Mouse (Mus musculus) ES-E14 (cell line): ENCODE results near the gene Smo.

ENCODE experiments used
- CHD2 ChIP-seq: IDR thresholded peaks from 2 replicates; pipeline ENCODE4 v1.6.1; 2014; ENCODE audit warnings: mild to moderate bottlenecking, low read depth, low read length, inconsistent platforms
- HCFC1 ChIP-seq: IDR thresholded peaks from 2 replicates; pipeline ENCODE4 v1.6.1; 2012; ENCODE audit warnings: low read length, inconsistent platforms, borderline replicate concordance; ENCODE audit not compliant: insufficient read depth
- ZNF384 ChIP-seq: IDR thresholded peaks from 2 replicates; pipeline ENCODE4 v1.6.1; 2012; ENCODE audit warnings: low read depth, low read length, inconsistent platforms

GRCm38 (mm10) chr6:29717952-29718521, 17.3 kb upstream of the Smo start:
- TF ChIP-seq CHD2: no peak
- no peak for TF ChIP-seq HCFC1
- TF ChIP-seq ZNF384: no peak
